Mouse (Mus musculus) splenic B cell, adult 2 months (primary cell): ENCODE results near the gene Clstn1.
A peak's percentile ranks its signal among the peaks of the same experiment; 100 is the strongest.

ENCODE experiments used
- DNase-seq: peaks from one replicate; pipeline ENCODE4 v3.0.0-alpha.2; 2011; ENCODE audit warnings: low read depth, low spot score
- H3K27me3 ChIP-seq: 2 replicates; pipeline ENCODE4 v1.6.1; 2012; ENCODE audit warnings: mild to moderate bottlenecking, low read length, moderate library complexity, mixed read lengths; ENCODE audit not compliant: control insufficient read depth, poor library complexity, insufficient read depth, severe bottlenecking
- H3K36me3 ChIP-seq: 2 replicates; pipeline ENCODE4 v1.6.1; 2012; ENCODE audit warnings: mild to moderate bottlenecking, low read length, moderate library complexity, mixed read lengths; ENCODE audit not compliant: control insufficient read depth, poor library complexity, insufficient read depth, severe bottlenecking

Clstn1 gene

GRCm38 (mm10) chr4:149561392-149561791 lies 24.9 kb upstream of the Clstn1 start:
- no peaks in the 10 kb centered on the region for H3K36me3 ChIP-seq
- H3K27me3 ChIP-seq: no peaks in the 10 kb centered on the region; the same call in 1 of the 2 replicates
- no peak for DNase-seq

- Histone ChIP-seq H3K36me3 (no peaks in the 10 kb centered on the region), H3K27me3 (no peaks in the 10 kb centered on the region; the same call in 1 of the 2 replicates)
- peak; percentile 18 for DNase-seq
Observed at GRCm38 (mm10) chr4:149561986-149562904, 24.0 kb upstream of the Clstn1 start.

- no peaks in the 10 kb centered on the region for H3K36me3 ChIP-seq
- DNase-seq: no peak
Observed at GRCm38 (mm10) chr4:149562905-149563347, 23.3 kb upstream of the Clstn1 start.

GRCm38 (mm10) chr4:149563941-149564361 lies 22.3 kb upstream of the Clstn1 start:
- Histone ChIP-seq H3K36me3 (no peaks in the 10 kb centered on the region), H3K27me3 (no peaks in the 10 kb centered on the region; the same call in 1 of the 2 replicates)
- no peak for DNase-seq

More at GRCm38 (mm10) chr4:149562905-149563347, 23.3 kb upstream of the Clstn1 start:
- H3K27me3 ChIP-seq: no peaks in the 10 kb centered on the region; the same call in 1 of the 2 replicates

- Histone ChIP-seq H3K36me3 (no peaks in the 10 kb centered on the region), H3K27me3 (no peaks in the 10 kb centered on the region; the same call in 1 of the 2 replicates)
- DNase-seq: no peak
Observed at GRCm38 (mm10) chr4:149564452-149565407, 21.5 kb upstream of the Clstn1 start.

GRCm38 (mm10) chr4:149567432-149568026 lies 18.7 kb upstream of the Clstn1 start:
- Histone ChIP-seq H3K36me3 (no peaks in the 10 kb centered on the region), H3K27me3 (no peaks in the 10 kb centered on the region)
- DNase-seq: no peak

- Histone ChIP-seq H3K36me3 (no peaks in the 10 kb centered on the region), H3K27me3 (no peaks in the 10 kb centered on the region)
- no peak for DNase-seq
Observed at GRCm38 (mm10) chr4:149568622-149569021, 17.6 kb upstream of the Clstn1 start.

GRCm38 (mm10) chr4:149569781-149570497 lies 16.3 kb upstream of the Clstn1 start:
- DNase-seq: no peak
- no peaks in the 10 kb centered on the region for H3K36me3 ChIP-seq
- no peaks in the 10 kb centered on the region for H3K27me3 ChIP-seq

- Histone ChIP-seq H3K27me3 (no peaks in the 10 kb centered on the region), H3K36me3 (no peaks in the 10 kb centered on the region)
- no peak for DNase-seq
Observed at GRCm38 (mm10) chr4:149570498-149570863, 15.8 kb upstream of the Clstn1 start.

- no peak for DNase-seq
- no peaks in the 10 kb centered on the region for H3K27me3 ChIP-seq
Observed at GRCm38 (mm10) chr4:149571209-149571608, 15.1 kb upstream of the Clstn1 start.

GRCm38 (mm10) chr4:149571651-149572149 lies 14.6 kb upstream of the Clstn1 start:
- Histone ChIP-seq H3K36me3 (no peaks in the 10 kb centered on the region), H3K27me3 (no peaks in the 10 kb centered on the region)
- DNase-seq: no peak

More at GRCm38 (mm10) chr4:149571209-149571608, 15.1 kb upstream of the Clstn1 start:
- no peaks in the 10 kb centered on the region for H3K36me3 ChIP-seq

GRCm38 (mm10) chr4:149572446-149572845 lies 13.8 kb upstream of the Clstn1 start:
- DNase-seq: no peak
- no peaks in the 10 kb centered on the region for H3K27me3 ChIP-seq
- no peaks in the 10 kb centered on the region for H3K36me3 ChIP-seq

- no peaks in the 10 kb centered on the region for H3K36me3 ChIP-seq
- H3K27me3 ChIP-seq: no peaks in the 10 kb centered on the region
- DNase-seq: no peak
Observed at GRCm38 (mm10) chr4:149572851-149573250, 13.4 kb upstream of the Clstn1 start.
